Mouse (Mus musculus) spleen, postnatal 10 days (tissue): Measurements from ENCODE around the gene Gm3604.
"Not testable (repeated sequence)": the region's sequence is repeated elsewhere in the genome, so short reads cannot be mapped to it uniquely, and the experiment has no call there.

Source experiments
- DNase-seq, 2 experiments: peaks; one replicate each; pipeline ENCODE4 v3.0.0; 2021 to 2022; ENCODE audit warnings: low spot score in 2 of 2

Gm3604 gene

GRCm38 (mm10) chr13:62382952-62383351, at the start of gene Gm3604:
Gene Gm3604, minus strand, starts transcription at chr13:62383177.
- DNase-seq = peak; percentile 24 to 68

- not testable (repeated sequence) for DNase-seq
Measured at GRCm38 (mm10) chr13:62399206-62399605, 16.2 kb upstream of the Gm3604 start.

GRCm38 (mm10) chr13:62390076-62390620, 7.2 kb upstream of the Gm3604 start:
- DNase-seq = not testable (repeated sequence)

- no peak for DNase-seq
Measured at GRCm38 (mm10) chr13:62331786-62332185, 51.2 kb downstream of the Gm3604 start.

- no peak for DNase-seq
Measured at GRCm38 (mm10) chr13:62331381-62331780, 51.6 kb downstream of the Gm3604 start.
